Mouse (Mus musculus): ENCODE data around the gene Dnhd1. TPM values are rescaled to one million over a fixed set of nuclear protein-coding genes. Genes with fewer than 3 reads are reported as not detected.

Gene Dnhd1
- polyA plus RNA-seq, 1 experiment from 2014 or later: 0.91 TPM

DNA sequence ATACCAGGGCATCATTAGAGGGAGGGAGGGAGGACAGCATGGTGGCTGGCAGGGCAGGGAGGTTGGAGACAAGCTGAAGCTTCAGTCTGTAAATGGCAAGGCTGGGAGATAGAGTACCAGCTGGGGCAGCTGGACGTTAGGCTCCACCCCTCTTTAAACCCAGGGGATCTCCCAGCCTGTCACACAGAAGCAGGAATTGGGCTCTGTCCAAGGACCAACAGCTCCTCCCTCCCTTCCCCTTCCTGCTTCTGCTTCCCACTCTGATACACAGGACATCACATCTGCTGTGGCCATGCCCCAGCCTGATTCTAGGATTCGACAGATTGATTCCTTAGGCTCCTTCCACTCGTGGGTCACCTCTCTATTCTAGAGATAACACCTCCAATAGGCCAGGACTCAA is 22.0 kb upstream of the Dnhd1 start:
- peak; percentile 81 for DNase-seq (ENCODE audit: low spot score)
- H3K4me2 ChIP-seq (ENCODE audit: low read length): no peak overlapping the region
- TF ChIP-seq CTCF (IDR thresholded peaks at IDR 0.05; ENCODE audit: low read depth): no peak
- H3K9ac ChIP-seq (ENCODE audit: low read depth, low read length): no peak overlapping the region
- peaks cover 10% of the 10 kb centered on the region for H3K4me1 ChIP-seq (replicated peaks; ENCODE audit: insufficient read depth, low read length)
- ATAC-seq (replicated peaks; ENCODE audit: low FRiP score, low read depth): no peak
- 24% methylated on average over 3 of the region's 3 CpGs for WGBS
- H3K27ac ChIP-seq: no peak overlapping the region
- H3K36me3 ChIP-seq (ENCODE audit: insufficient read depth, low read length): peaks cover 11% of the 10 kb centered on the region; the same call in 1 of the 2 replicates
- no peak overlapping the region for H3K4me3 ChIP-seq (replicated peaks; ENCODE audit: low read depth, low read length)
- no peaks in the 10 kb centered on the region for H3K27me3 ChIP-seq (ENCODE audit: insufficient read depth, low read length)
- no peaks in the 10 kb centered on the region for H3K9me3 ChIP-seq (replicated peaks; ENCODE audit: low read length)

GRCm38 (mm10) chr7:105632551-105632972 is 18.1 kb upstream of the Dnhd1 start:
- ATAC-seq (replicated peaks; ENCODE audit: low FRiP score, low read depth) (no peak), DNase-seq (ENCODE audit: low spot score) (no peak)
- no peak for TF ChIP-seq CTCF (IDR thresholded peaks at IDR 0.05; ENCODE audit: low read depth)
- Histone ChIP-seq H3K4me3 (replicated peaks; ENCODE audit: low read depth, low read length) (peak overlapping the region; percentile 92), H3K36me3 (ENCODE audit: insufficient read depth, low read length) (peaks cover 15% of the 10 kb centered on the region; the same call in 1 of the 2 replicates), H3K4me2 (ENCODE audit: low read length) (peak overlapping the region; percentile 83), H3K9me3 (replicated peaks; ENCODE audit: low read length) (no peaks in the 10 kb centered on the region), H3K27me3 (ENCODE audit: insufficient read depth, low read length) (no peaks in the 10 kb centered on the region), H3K9ac (ENCODE audit: low read depth, low read length) (peak overlapping the region; percentile 86), H3K4me1 (replicated peaks; ENCODE audit: insufficient read depth, low read length) (peaks cover 10% of the 10 kb centered on the region), H3K27ac (0 out of 2 replicates have a peak overlapping the region, but pooled peaks have one; percentile 25)
- 9% methylated on average over 4 of the region's 4 CpGs for WGBS

DNA sequence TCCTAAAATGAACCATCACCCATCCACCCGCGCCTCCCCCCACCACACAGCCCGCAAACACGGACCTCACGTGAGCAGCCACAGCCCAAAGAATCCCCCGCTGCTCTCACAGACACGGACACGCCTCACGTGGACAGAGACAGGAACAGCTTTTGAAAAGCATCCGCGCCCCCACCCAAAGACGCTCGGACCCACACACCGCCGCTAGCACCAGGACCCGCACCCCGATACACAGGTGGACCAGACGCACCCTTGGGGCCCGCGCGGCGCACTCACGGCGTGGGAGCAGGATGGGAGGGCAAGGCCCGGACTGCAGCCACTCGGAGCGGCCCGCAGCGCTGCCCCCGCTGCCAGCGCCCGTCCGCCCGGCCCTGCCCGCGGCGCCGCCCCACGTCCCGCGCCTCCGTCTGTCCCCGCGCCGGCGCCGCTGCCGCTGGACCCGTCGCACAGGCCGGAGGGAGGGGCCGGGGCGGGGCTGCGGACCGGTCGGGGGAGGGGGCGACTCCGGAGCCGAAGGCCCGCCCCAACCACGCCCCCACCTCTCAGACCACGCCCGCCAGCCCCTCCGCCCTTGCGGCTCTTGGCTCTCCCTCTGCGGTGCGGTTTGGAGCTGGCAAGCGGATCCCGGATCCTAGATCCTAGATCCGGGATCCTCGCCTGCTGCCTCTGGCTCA is 17.4 kb upstream of the Dnhd1 start, which contains the start of gene Trim3:
Gene Trim3, minus strand, starts transcription at position 445 of the 674 bp plus-strand sequence.
- H3K9me3 ChIP-seq (replicated peaks; ENCODE audit: low read length): no peaks in the 10 kb centered on the region
- ATAC-seq (replicated peaks; ENCODE audit: low FRiP score, low read depth): peak; percentile 91
- peak within 1 kb of the TSS; percentile 72 for H3K27ac ChIP-seq
- peak within 1 kb of the TSS; percentile 86 for H3K9ac ChIP-seq (ENCODE audit: low read depth, low read length)
- H3K36me3 ChIP-seq (ENCODE audit: insufficient read depth, low read length): peaks cover 20% of the 10 kb centered on the region; the same call in 1 of the 2 replicates
- peak; percentile 91 for DNase-seq (ENCODE audit: low spot score)
- H3K4me3 ChIP-seq (replicated peaks; ENCODE audit: low read depth, low read length): peak within 1 kb of the TSS; percentile 92
- H3K4me1 ChIP-seq (replicated peaks; ENCODE audit: insufficient read depth, low read length): peaks cover 10% of the 10 kb centered on the region
- no peaks in the 10 kb centered on the region for H3K27me3 ChIP-seq (ENCODE audit: insufficient read depth, low read length)
- under 1% methylated on average over 65 of the region's 71 CpGs for WGBS
- peak within 1 kb of the TSS; percentile 83 for H3K4me2 ChIP-seq (ENCODE audit: low read length)
- no peak for TF ChIP-seq CTCF (IDR thresholded peaks at IDR 0.05; ENCODE audit: low read depth)

GRCm38 (mm10) chr7:105633801-105634135 is 16.9 kb upstream of the Dnhd1 start:
- no peaks in the 10 kb centered on the region for H3K27me3 ChIP-seq (ENCODE audit: insufficient read depth, low read length)
- WGBS: 2% methylated on average over 10 of the region's 10 CpGs
- H3K9ac ChIP-seq (ENCODE audit: low read depth, low read length): peak overlapping the region; percentile 86
- H3K4me1 ChIP-seq (replicated peaks; ENCODE audit: insufficient read depth, low read length): peaks cover 6% of the 10 kb centered on the region; the same call in 1 of the 2 replicates
- DNase-seq (ENCODE audit: low spot score) (no peak), ATAC-seq (replicated peaks; ENCODE audit: low FRiP score, low read depth) (no peak)
- TF ChIP-seq CTCF (IDR thresholded peaks at IDR 0.05; ENCODE audit: low read depth): no peak
- peak overlapping the region; percentile 83 for H3K4me2 ChIP-seq (ENCODE audit: low read length)
- peaks cover 20% of the 10 kb centered on the region; the same call in 1 of the 2 replicates for H3K36me3 ChIP-seq (ENCODE audit: insufficient read depth, low read length)
- no peaks in the 10 kb centered on the region for H3K9me3 ChIP-seq (replicated peaks; ENCODE audit: low read length)
- H3K4me3 ChIP-seq (replicated peaks; ENCODE audit: low read depth, low read length): peak overlapping the region; percentile 92
- H3K27ac ChIP-seq: 0 out of 2 replicates have a peak overlapping the region, but pooled peaks have one; percentile 72

DNA sequence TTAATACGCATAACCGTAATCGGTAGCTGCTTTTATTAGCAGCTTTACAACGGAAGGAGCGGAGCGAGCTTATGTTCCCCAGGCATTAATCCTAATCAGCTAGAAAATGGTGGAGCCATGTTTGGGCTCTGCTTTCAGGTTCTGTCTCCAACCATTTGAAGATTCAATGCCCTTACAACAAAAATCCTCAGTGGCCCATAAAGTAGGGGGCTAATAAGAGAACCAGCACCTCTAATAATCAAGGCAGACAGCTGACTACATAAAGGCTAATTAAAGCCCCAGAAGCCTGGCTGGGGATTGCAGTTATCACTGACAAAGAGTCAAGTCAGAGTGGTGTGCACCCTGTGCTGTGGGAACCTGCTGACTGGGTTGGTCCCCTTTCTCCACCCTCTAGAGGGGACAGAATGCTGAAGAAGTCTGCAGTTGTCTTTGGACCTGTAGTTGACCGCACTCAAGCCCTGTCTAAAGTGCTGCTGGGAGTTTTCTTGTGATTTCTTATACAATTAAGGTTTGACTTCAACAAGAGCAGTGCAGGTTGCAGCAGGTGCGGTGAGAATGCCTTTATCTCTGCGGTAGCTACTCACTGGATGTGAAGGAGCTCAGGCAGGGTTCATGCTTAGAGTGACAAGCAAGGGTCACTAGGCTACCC is 16.2 kb upstream of the Dnhd1 start:
- 57% methylated on average over 9 of the region's 9 CpGs for WGBS
- H3K9me3 ChIP-seq (replicated peaks; ENCODE audit: low read length): no peaks in the 10 kb centered on the region
- no peak overlapping the region for H3K27ac ChIP-seq
- H3K27me3 ChIP-seq (ENCODE audit: insufficient read depth, low read length): no peaks in the 10 kb centered on the region
- no peak for TF ChIP-seq CTCF (IDR thresholded peaks at IDR 0.05; ENCODE audit: low read depth)
- no peak overlapping the region for H3K9ac ChIP-seq (ENCODE audit: low read depth, low read length)
- H3K4me1 ChIP-seq (replicated peaks; ENCODE audit: insufficient read depth, low read length): peaks cover 10% of the 10 kb centered on the region
- ATAC-seq (replicated peaks; ENCODE audit: low FRiP score, low read depth) (no peak), DNase-seq (ENCODE audit: low spot score) (no peak)
- H3K4me2 ChIP-seq (ENCODE audit: low read length): peak overlapping the region; percentile 83
- H3K4me3 ChIP-seq (replicated peaks; ENCODE audit: low read depth, low read length): no peak overlapping the region
- peaks cover 20% of the 10 kb centered on the region; the same call in 1 of the 2 replicates for H3K36me3 ChIP-seq (ENCODE audit: insufficient read depth, low read length)

GRCm38 (mm10) chr7:105635726-105636125 is 14.9 kb upstream of the Dnhd1 start:
- H3K9ac ChIP-seq (ENCODE audit: low read depth, low read length): no peak overlapping the region
- no peak overlapping the region for H3K4me3 ChIP-seq (replicated peaks; ENCODE audit: low read depth, low read length)
- no peaks in the 10 kb centered on the region for H3K27me3 ChIP-seq (ENCODE audit: insufficient read depth, low read length)
- no peak overlapping the region for H3K4me2 ChIP-seq (ENCODE audit: low read length)
- no peak overlapping the region for H3K27ac ChIP-seq
- no peaks in the 10 kb centered on the region for H3K9me3 ChIP-seq (replicated peaks; ENCODE audit: low read length)
- 100% methylated on average over 2 of the region's 2 CpGs for WGBS
- DNase-seq (ENCODE audit: low spot score): no peak
- no peak for ATAC-seq (replicated peaks; ENCODE audit: low FRiP score, low read depth)
- TF ChIP-seq CTCF (IDR thresholded peaks at IDR 0.05; ENCODE audit: low read depth): no peak
- H3K36me3 ChIP-seq (ENCODE audit: insufficient read depth, low read length): peaks cover 20% of the 10 kb centered on the region; the same call in 1 of the 2 replicates
- H3K4me1 ChIP-seq (replicated peaks; ENCODE audit: insufficient read depth, low read length): peaks cover 12% of the 10 kb centered on the region
